Mouse (Mus musculus) telencephalon, adult 2 months (tissue): Measurements from ENCODE around the gene Zpld1.

Experiments
- DNase-seq: peaks from one replicate; pipeline ENCODE4 v3.0.0-alpha.2; 2011; ENCODE audit warnings: low read depth, low spot score

The Zpld1 gene

DNA sequence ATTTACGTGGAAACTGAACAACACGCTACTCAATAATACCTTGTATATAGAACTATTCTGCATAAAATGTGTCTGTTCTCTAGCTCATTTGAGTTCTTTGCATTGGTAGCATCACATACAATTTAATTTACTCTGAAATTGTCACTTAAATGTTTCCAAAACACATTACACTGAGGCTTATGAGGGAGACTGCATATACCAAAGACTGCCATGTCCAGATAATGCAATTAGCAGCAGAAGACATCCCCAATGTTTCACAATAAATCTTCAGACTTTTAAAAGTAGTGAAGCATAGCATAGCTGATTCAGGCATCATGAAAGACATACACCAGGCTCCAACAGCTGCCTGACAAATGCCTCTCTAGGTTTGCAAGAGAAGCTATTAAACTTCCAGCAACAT lies at the start of gene Zpld1:
TSS of gene Zpld1 (minus strand) at position 101 of the 400 bp plus-strand sequence.
- no peak for DNase-seq

DNA sequence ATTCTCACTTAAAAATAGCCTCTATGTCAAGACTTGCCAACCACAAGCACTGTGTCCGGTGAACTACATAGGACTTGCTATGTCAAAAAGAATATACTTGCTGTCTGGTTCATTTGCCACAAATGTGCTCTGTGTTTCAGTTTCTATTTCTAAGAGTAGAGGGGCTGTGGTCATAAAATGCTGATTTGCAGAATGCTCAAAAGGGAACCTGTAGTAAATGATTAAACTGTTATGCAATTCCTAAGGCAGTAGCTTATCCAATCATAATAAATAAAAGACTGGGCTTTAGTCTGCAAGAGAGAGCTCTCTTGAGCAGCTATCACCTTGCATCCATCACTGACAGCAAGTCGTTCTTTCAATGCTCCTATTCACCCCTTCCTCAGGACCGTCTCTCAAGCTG lies 47.9 kb upstream of the Zpld1 start:
- no peak for DNase-seq

GRCm38 (mm10) chr16:55321542-55322514 lies 24.0 kb upstream of the Zpld1 start:
- DNase-seq = peak; percentile 90

GRCm38 (mm10) chr16:55316996-55317395 lies 19.2 kb upstream of the Zpld1 start:
- no peak for DNase-seq

DNA sequence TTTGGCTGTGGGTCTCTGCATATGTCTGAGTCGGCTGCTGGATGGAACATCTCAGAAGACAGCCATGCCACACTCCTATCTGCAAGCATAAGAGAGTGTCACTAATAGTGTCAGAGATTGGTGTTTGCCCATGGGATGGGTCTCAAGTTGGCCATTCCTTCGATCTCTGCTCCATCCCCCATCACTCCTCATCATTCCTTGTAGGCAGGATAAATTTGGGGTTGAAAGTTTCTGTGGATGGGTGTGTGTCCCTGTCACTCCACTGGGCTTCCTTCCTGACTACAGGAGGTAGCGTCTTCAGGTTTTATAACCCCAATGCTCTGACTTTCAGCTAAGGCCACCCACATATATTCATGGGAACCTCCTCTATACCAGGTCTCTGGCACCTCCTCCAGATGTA lies 14.3 kb upstream of the Zpld1 start:
- no peak for DNase-seq

- DNase-seq = no peak
Measured at GRCm38 (mm10) chr16:55282696-55283095, 15.1 kb downstream of the Zpld1 start.

- no peak for DNase-seq
Measured at GRCm38 (mm10) chr16:55277447-55277846, 20.3 kb downstream of the Zpld1 start.

DNA sequence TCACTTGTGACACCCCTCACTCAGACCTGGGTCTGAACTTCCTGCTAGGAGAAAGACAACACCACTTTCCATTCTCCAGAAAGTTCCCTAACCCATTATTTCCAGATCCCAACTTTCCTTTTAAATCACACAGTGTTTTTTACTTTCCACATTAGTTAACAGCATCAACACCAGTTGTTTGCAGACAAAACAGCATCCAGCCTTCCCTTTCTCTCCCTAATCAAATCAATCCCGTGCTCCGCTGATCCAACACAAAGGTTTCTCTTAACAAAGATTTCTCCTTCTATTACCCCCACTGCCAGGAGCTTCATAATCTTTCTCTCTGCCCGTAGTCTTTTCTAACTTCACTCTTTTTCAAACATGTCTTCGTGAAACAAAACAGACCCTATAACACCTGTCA lies 32.5 kb downstream of the Zpld1 start:
- DNase-seq = no peak

- no peak for DNase-seq
Measured at GRCm38 (mm10) chr16:55260862-55261574, 36.8 kb downstream of the Zpld1 start.

DNA sequence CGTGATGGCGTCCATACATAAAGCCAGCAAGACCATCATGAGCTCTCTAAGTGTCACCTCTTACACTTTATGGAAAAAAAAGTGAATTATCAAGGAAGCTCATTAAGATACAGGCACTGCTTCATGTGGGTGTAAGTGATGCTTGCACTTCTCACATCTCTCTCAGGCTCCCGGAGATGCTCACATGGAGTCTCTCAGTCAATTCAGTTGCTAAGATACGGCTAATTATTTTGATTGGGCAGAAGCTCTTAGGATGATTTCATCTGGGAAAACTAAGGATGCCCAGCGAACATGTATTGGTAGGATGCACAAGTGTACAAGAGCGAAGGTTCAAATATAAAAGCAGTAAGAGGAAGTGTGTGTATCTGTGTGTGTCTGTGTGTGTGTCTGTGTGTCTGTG lies 38.1 kb downstream of the Zpld1 start:
- peak; percentile 58 for DNase-seq

GRCm38 (mm10) chr16:55240996-55241395 lies 56.8 kb downstream of the Zpld1 start:
- no peak for DNase-seq

GRCm38 (mm10) chr16:55228995-55229622 lies 68.7 kb downstream of the Zpld1 start:
- DNase-seq = no peak

DNA sequence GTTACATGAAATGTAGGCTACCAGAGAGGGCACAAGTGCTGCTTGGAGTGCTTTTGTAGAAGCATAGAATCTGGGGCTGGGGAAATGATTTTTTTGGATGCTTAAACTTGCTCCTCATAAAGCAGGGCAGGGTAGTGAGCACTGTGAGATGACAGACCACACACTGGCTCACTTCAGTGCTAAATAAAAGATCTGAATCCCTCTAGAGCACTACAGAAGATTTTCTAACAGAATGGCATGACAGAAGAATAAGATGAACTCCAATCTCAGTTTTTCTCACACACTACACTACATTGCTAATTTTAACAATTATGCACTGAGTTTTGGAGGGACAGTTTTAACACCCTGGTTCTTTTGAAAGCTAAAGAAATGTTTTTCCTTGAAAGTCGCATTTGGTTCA lies 93.8 kb downstream of the Zpld1 start:
- no peak for DNase-seq

GRCm38 (mm10) chr16:55190397-55190796 lies 107.4 kb downstream of the Zpld1 start:
- no peak for DNase-seq

DNA sequence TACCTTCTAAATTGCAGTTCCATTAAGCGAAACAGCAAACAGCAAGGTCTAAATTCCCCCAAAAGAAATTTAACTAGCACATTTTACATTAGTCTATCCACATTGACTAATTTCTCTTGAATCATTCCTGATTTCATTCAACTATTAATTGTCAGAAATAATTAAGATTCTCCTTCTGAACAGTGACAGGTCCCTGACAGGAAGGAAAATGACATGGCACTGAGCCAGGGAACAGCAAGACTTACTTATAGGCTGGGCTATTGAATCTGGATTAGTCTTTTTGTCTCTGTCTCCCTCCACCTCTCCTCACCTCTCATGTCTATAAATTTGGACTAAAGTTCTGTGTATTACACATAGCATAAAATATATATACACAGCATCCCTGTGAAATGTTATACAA lies 112.4 kb downstream of the Zpld1 start:
- DNase-seq = no peak
